Mouse (Mus musculus) Patski (cell line): ENCODE results near the gene H2-M10.5. TPM values are rescaled to one million over a fixed set of nuclear protein-coding genes. Genes with fewer than 3 reads are reported as not detected.

Experiments
- ATAC-seq: fragments of 100-300 bp; one replicate; pipeline ENCODE4 v1.8.0; 2021
- CTCF ChIA-PET: fragments of 350-600 bp; sonication (Branson Sonifier 250); formaldehyde crosslinking; loops from one replicate; lab custom pipeline; 2022; ENCODE audit warnings: inconsistent platforms; lab: Charles Lee
- POLR2A ChIA-PET: fragments of 350-600 bp; sonication (Branson Sonifier 250); formaldehyde crosslinking; loops from one replicate; lab custom pipeline; 2022; ENCODE audit warnings: antibody characterized with exemption, inconsistent platforms; lab: Charles Lee
- DNase-seq: peaks from one replicate; pipeline ENCODE4 v3.0.0-alpha.2; 2011; ENCODE audit warnings: low read depth, low spot score
- H3K27me3 ChIP-seq: fragments of 371-371 bp; one replicate; pipeline ENCODE4 v1.5.1; 2021
- CTCF ChIP-seq: fragments of 100-300 bp; IDR thresholded peaks from one replicate; pipeline ENCODE4 v1.5.1; 2021
- in situ Hi-C: fragments of 300-500 bp; cut with MboI; formaldehyde crosslinking; loops from 3 replicates; pipeline ENCODE4 v1.11.1; 2018; ENCODE audit warnings: low pct_unique_long_range_greater_than_20kb, mixed read lengths
- polyA plus RNA-seq: library from polyadenylated mRNA; unstranded; gene quantifications from one replicate; pipeline ENCODE4 v1.2.3, GENCODE M21; 2021

H2-M10.5 gene
- polyA plus RNA-seq, 1 experiment from 2014 or later, result not detected

DNA sequence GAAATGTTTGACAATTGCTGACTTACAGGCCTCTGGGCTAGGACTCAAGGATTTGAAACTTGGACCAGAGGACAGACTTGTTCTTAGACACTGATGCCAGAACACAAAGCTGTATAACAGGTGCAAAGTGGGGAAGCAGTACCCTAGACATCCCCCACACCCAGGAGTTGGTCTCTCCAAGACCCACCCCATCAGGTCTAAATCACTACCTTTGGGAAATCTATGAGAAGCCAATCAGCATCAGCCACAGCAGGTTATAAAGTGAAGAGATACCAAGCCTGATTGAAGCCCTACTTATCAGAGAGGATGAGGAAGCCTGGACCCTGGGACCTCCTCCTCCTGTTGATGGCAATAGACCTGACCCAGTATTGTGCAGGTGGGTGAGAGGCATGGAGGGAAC lies 39.2 kb downstream of the H2-M10.5 start, which contains the start of gene H2-M10.6:
H2-M10.6 (plus strand) TSS at position 301 of the 400 bp plus-strand sequence.
- peaks cover under 1% of the 10 kb centered on the region for H3K27me3 ChIP-seq
- in situ Hi-C loops, result loop anchor here (10.0 kb wide), 2 partner anchors 77 to 347 kb away; partner anchors contain the start of gene H2-M10.4
- POLR2A ChIA-PET, result no interaction called here
- CTCF ChIA-PET, result interaction anchor here (1.5 to 1.6 kb wide), 2 partner anchors 26 to 236 kb away, joined by 3 to 6 read pairs; no protein-coding TSS in a partner anchor
- DNase-seq (no peak), ATAC-seq (no peak)
- no peak for TF ChIP-seq CTCF

DNA sequence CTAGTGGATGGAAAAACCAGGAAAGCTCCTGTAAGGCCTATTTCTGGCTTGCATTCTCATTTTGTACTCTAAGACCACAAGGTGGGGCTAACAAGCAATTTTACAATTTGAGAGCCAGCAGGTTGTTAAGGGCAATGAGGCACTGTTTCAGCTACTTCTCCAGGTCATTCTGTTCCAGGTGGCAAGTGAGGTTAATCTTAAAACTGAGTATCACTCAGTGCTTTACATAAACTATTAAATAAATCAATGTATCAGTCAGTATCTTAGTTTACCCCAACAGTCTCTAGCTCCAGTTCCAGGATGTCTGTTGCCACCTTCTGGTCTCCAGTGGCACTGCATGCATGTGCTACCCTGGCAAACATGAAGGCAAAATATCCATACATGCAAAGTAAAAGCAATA lies 51.3 kb downstream of the H2-M10.5 start:
- peak; percentile 69 for TF ChIP-seq CTCF
- in situ Hi-C loops, result no loop called here
- peak; percentile 80 for ATAC-seq
- DNase-seq, result no peak
- POLR2A ChIA-PET, result no interaction called here
- peaks cover 13% of the 10 kb centered on the region for H3K27me3 ChIP-seq
- CTCF ChIA-PET, result interaction anchor here (0.7 to 2.2 kb wide), 18 partner anchors 8 to 90 kb away, joined by 3 to 26 read pairs (median 3); partner anchors contain the start of gene Trim26

DNA sequence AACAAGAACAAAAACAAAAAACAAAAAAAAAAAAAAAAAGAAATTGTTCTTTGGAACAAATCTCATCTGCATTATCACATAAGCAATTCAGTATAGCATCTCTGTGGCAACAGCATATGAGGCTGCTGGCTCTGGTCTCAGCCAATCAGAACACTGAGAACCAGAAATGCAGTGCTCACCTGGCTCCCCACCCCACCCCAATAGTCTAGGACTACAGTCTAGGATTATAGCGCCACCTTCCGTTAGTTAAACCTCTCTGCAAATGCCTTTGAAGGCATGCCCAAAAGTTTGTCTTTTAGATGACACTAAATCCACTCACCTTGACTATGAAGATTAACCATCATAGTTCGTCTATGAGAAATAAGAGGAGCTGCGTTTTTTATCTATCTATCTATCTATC lies 52.8 kb downstream of the H2-M10.5 start:
- POLR2A ChIA-PET, result no interaction called here
- DNase-seq (no peak), ATAC-seq (peak; percentile 59)
- in situ Hi-C loops, result no loop called here
- peaks cover 20% of the 10 kb centered on the region for H3K27me3 ChIP-seq
- TF ChIP-seq CTCF, result no peak
- CTCF ChIA-PET, result interaction anchor here (0.7 to 2.7 kb wide), 5 partner anchors 9 to 40 kb away, joined by 3 to 23 read pairs (median 3); partner anchors contain the start of gene Trim26

Other genes starting within 250 kb of the H2-M10.5 start
- not detected for gene H2-M11, start 225.8 kb upstream of the H2-M10.5 start, polyA plus RNA-seq
- gene H2-M9, start 130.2 kb upstream of the H2-M10.5 start, polyA plus RNA-seq, result not detected
- gene H2-M1, start 100.7 kb upstream of the H2-M10.5 start, polyA plus RNA-seq, result not detected
- not detected for gene H2-M10.6, start 39.3 kb downstream of the H2-M10.5 start, polyA plus RNA-seq
- gene Trim26, start 64.2 kb downstream of the H2-M10.5 start, polyA plus RNA-seq, result 38.9 TPM
- gene Trim15, start 94.3 kb downstream of the H2-M10.5 start, polyA plus RNA-seq, result 0.31 TPM
- gene Trim10, start 96.7 kb downstream of the H2-M10.5 start, polyA plus RNA-seq, result 0.04 TPM
- not detected for gene Trim40, start 117.2 kb downstream of the H2-M10.5 start, polyA plus RNA-seq
- gene Trim31, start 125.2 kb downstream of the H2-M10.5 start, polyA plus RNA-seq, result not detected
- 0.45 TPM for gene Rnf39, start 170.0 kb downstream of the H2-M10.5 start, polyA plus RNA-seq
- 56.1 TPM for gene Ppp1r11, start 178.8 kb downstream of the H2-M10.5 start, polyA plus RNA-seq
- 42.1 TPM for gene Znrd1, start 185.6 kb downstream of the H2-M10.5 start, polyA plus RNA-seq
- 10.3 TPM for gene Znrd1as, start 185.7 kb downstream of the H2-M10.5 start, polyA plus RNA-seq
- not detected for gene 2410137M14Rik, start 208.3 kb downstream of the H2-M10.5 start, polyA plus RNA-seq
- gene H2-M5, start 216.6 kb downstream of the H2-M10.5 start, polyA plus RNA-seq, result 0.28 TPM
- 36.3 TPM for gene Zfp57, start 228.3 kb downstream of the H2-M10.5 start, polyA plus RNA-seq